Mouse (Mus musculus): ENCODE measurements at regions not wholly inside any gene's neighbourhood (a gene's known extent, or its start where the extent isn't known, plus 50 kb on each side); places are given as distances from the start of the nearest gene placed in this dataset.

GRCm38 (mm10) chrX:11926868-11927535 is 233.2 kb downstream of the Bcor start:
- DNase-seq, result no peak

- DNase-seq, result no peak
Measured at GRCm38 (mm10) chrX:11929448-11929847, 230.7 kb downstream of the Bcor start.

- DNase-seq, result peak in 1 of 2 experiments; percentile 23
Measured at GRCm38 (mm10) chrX:11931432-11931831, 228.7 kb downstream of the Bcor start.

- peak; percentile 67 to 83 for DNase-seq
Measured at GRCm38 (mm10) chrX:11935337-11935736, 224.8 kb downstream of the Bcor start.

GRCm38 (mm10) chrX:11940246-11940645 is 219.9 kb downstream of the Bcor start:
- DNase-seq, result no peak

- DNase-seq, result peak; percentile 38 to 72
Measured at GRCm38 (mm10) chrX:11943367-11943766, 216.8 kb downstream of the Bcor start.

GRCm38 (mm10) chrX:11944574-11944973 is 215.6 kb downstream of the Bcor start:
- DNase-seq, result no peak

- no peak for DNase-seq
Measured at GRCm38 (mm10) chrX:11945280-11945679, 214.9 kb downstream of the Bcor start.

- DNase-seq, result peak; percentile 36 to 49
Measured at GRCm38 (mm10) chrX:11952193-11952592, 208.0 kb downstream of the Bcor start.

GRCm38 (mm10) chrX:11956194-11956593 is 204.0 kb downstream of the Bcor start:
- peak in 1 of 2 experiments; percentile 25 for DNase-seq

GRCm38 (mm10) chrX:11957011-11957410 is 203.1 kb downstream of the Bcor start:
- DNase-seq, result no peak

- no peak for DNase-seq
Measured at GRCm38 (mm10) chrX:11959871-11960552, 200.1 kb downstream of the Bcor start.

- DNase-seq, result no peak
Measured at GRCm38 (mm10) chrX:11961350-11961749, 198.8 kb downstream of the Bcor start.

GRCm38 (mm10) chrX:11964428-11964827 is 195.7 kb downstream of the Bcor start:
- DNase-seq, result no peak

GRCm38 (mm10) chrX:11978679-11979078 is 181.5 kb downstream of the Bcor start:
- no peak for DNase-seq

GRCm38 (mm10) chrX:11983276-11983675 is 176.9 kb downstream of the Bcor start:
- DNase-seq, result no peak
